Mouse (Mus musculus) erythroblast, embryonic 14.5 days (primary cell): ENCODE data around the gene Usp42. TPM values are rescaled to one million over a fixed set of nuclear protein-coding genes. Genes with fewer than 3 reads are reported as not detected.

ENCODE experiments used
- H3K27me3 ChIP-seq: 2 replicates; pipeline ENCODE4 v1.6.1; 2012; ENCODE audit warnings: inconsistent platforms; ENCODE audit not compliant: control insufficient read depth
- H3K36me3 ChIP-seq: 2 replicates; pipeline ENCODE4 v1.6.1; 2012; ENCODE audit warnings: mild to moderate bottlenecking, inconsistent platforms; ENCODE audit not compliant: control insufficient read depth
- H3K4me1 ChIP-seq: 2 replicates; pipeline ENCODE4 v1.6.1; 2012; ENCODE audit warnings: inconsistent platforms; ENCODE audit not compliant: control insufficient read depth
- H3K4me3 ChIP-seq: replicated peaks from 2 replicates; pipeline ENCODE3; 2012; ENCODE audit warnings: moderate library complexity, mild to moderate bottlenecking, inconsistent platforms
- H3K9me3 ChIP-seq: 2 replicates; pipeline ENCODE4 v1.6.1; 2012; ENCODE audit warnings: low read length, inconsistent platforms, mixed read lengths; ENCODE audit not compliant: control insufficient read depth
- GATA1 ChIP-seq: IDR thresholded peaks from 2 replicates; pipeline ENCODE4 v1.6.1; 2012; ENCODE audit warnings: low read length, inconsistent platforms, mixed read lengths
- TAL1 ChIP-seq: IDR thresholded peaks from 3 replicates; pipeline ENCODE4 v1.6.1; 2012; ENCODE audit warnings: low read length, inconsistent platforms, mixed read lengths
- polyA plus RNA-seq: library from polyadenylated mRNA; stranded (reverse); fragments of >175 nt; gene quantifications from 2 replicates; pipeline ENCODE4 v1.2.3, GENCODE M21; 2012

The Usp42 gene
- polyA plus RNA-seq, 1 experiment = 0.63 TPM

- peaks cover 86% of the 10 kb centered on the region for H3K4me1 ChIP-seq
- H3K36me3 ChIP-seq = peaks cover 56% of the 10 kb centered on the region
- TF ChIP-seq GATA1 (no peak), TAL1 (no peak)
- H3K27me3 ChIP-seq = no peaks in the 10 kb centered on the region
- H3K9me3 ChIP-seq = no peaks in the 10 kb centered on the region
- H3K4me3 ChIP-seq = no peak overlapping the region
These were observed 68.9 kb downstream of the Usp42 start for GRCm38 (mm10) chr5:143663074-143663687.

Other genes starting within 250 kb of the Usp42 start
- gene Rac1, start 204.2 kb downstream of the Usp42 start, polyA plus RNA-seq = 7.6 and 8.1 TPM in 2 replicates
- 2.5 and 3.2 TPM in 2 replicates for gene Cyth3, start 109.8 kb downstream of the Usp42 start, polyA plus RNA-seq
- gene Eif2ak1, start 85.5 kb upstream of the Usp42 start, polyA plus RNA-seq = 14.4 and 16.3 TPM in 2 replicates
- not detected in 2 replicates for gene Ankrd61, start 165.4 kb upstream of the Usp42 start, polyA plus RNA-seq
- gene Aimp2, start 177.6 kb upstream of the Usp42 start, polyA plus RNA-seq = 5.4 and 6.0 TPM in 2 replicates
- 0.28 and 0.34 TPM in 2 replicates for gene Pms2, start 177.7 kb upstream of the Usp42 start, polyA plus RNA-seq
- not detected in 2 replicates for gene Gm42421, start 195.9 kb upstream of the Usp42 start, polyA plus RNA-seq
- 0.05 TPM in 2 replicates for gene Rsph10b, start 200.8 kb upstream of the Usp42 start, polyA plus RNA-seq